Mouse (Mus musculus) kidney, postnatal 36 days (tissue): Measurements from ENCODE around the gene H2afb1.
"Not testable (repeated sequence)": the region's sequence is repeated elsewhere in the genome, so short reads cannot be mapped to it uniquely, and the experiment has no call there.

Experiments used
- DNase-seq, 2 experiments: peaks; one replicate each; pipeline ENCODE4 v3.0.0; 2021 to 2022; ENCODE audit warnings: mixed read lengths in 2 of 2

Gene H2afb1

GRCm38 (mm10) chrX:117014457-117014856, at the start of gene H2afb1:
Gene H2afb1 (plus strand): TSS chrX:117014757.
- not testable (repeated sequence) for DNase-seq

- no peak for DNase-seq
Measured at GRCm38 (mm10) chrX:117036085-117036484, 21.5 kb downstream of the H2afb1 start.
